Mouse (Mus musculus) gonadal fat pad, adult 2 months (tissue): ENCODE measurements around the gene Ulk3. TPM values are rescaled to one million over a fixed set of nuclear protein-coding genes. Genes with fewer than 3 reads are reported as not detected.

ENCODE experiments used
- DNase-seq: peaks from one replicate; pipeline ENCODE4 v3.0.0-alpha.2; 2012; ENCODE audit warnings: low read depth
- polyA plus RNA-seq: library from polyadenylated mRNA; depleted of rRNA; stranded (reverse); fragments of >200 nt; gene quantifications from 2 replicates; pipeline ENCODE4 v1.2.3, GENCODE M21; 2012

The Ulk3 gene
- polyA plus RNA-seq, 1 experiment = 47.9 TPM

DNA sequence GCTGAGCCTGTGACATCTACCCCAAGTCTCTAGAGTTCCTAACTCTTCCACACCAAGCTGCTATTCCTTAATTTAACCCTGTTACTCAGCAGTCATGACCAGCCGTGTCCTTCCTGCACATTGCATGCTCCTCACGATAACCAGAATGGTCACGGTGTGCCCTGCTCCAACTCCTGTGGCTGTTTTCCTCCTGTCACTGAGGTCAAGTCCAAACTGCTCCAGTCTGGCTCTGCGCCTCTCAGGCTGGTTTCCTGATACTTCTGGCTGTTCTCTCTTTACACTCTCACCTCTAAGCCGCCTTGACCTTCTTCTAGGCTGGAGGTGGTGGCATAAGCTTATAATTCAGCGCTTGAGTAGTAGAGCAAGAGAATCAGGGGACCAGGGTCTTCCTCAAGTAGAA, 20.8 kb upstream of the Ulk3 start:
- DNase-seq = no peak

DNA sequence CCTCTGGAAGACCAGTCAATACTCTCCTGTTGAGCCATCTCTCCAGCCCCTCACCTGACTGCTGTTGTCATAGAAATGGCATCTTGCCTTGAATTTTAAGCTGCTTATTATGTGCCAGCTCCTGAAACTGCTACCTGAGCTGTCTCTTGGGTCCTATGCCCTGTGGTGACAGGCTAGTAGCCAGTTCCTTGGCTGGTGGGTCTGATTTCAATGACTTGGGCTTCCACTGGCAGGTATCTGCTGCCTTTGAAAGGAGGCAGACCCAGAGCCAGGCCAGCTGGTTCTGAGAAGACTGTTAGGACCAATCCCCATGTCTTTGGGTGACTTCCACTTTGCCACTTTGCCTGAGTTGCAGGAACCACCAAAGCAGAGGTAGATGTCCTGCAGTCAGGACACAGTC, 14.9 kb upstream of the Ulk3 start:
- no peak for DNase-seq

DNA sequence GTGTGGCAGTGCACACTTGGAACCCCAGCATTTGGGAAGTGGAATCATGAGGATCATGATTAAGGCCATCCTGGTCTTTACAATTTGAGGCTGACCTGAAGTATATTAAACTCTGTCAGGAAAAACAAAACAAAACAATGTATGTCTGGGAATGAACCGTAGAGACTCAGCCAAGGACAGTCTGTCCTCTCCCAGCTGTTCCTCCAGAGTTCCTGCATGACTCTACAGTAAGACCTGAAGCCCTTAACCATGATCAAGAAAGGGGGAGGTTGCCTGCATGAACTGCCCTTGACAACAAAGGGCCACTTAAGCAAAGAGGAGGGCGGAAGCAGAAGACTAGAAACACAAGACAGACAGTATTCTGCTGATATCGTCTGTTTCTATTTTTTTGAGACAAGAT, 13.7 kb upstream of the Ulk3 start:
- no peak for DNase-seq

DNA sequence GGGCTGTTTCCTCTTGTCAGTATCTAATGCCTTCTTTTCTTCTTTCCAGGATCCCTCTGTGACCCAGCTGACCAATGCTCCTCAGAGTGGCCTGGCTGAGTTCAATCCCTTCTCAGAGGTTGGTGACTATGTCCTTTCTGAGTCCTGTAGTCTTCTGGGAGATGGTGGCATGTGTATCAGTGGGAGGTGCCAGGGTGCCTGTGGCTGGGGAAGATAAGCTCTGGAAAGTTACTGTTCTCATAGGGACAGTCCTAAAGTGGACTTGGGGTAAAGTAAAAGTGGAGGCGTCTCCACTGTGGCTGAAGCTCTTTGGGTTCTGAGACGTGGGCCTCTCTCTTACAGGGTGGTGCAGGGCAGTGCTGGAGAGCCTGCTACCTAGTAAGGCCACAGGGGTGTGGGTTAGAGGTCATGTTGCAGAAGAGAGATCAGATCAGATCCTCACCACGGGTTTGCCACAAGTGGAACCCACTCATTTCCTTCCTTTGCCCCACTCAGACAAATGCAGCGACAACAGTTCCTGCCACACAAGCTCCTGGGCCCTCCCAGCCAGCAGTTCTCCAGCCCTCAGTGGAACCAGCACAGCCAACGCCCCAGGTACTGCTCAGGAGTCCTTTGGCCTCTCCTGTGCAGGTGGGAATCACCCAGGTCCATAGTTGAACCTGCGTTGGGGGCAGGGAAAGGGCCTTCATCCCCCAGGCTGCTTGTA, 12.0 kb upstream of the Ulk3 start:
- DNase-seq = no peak

DNA sequence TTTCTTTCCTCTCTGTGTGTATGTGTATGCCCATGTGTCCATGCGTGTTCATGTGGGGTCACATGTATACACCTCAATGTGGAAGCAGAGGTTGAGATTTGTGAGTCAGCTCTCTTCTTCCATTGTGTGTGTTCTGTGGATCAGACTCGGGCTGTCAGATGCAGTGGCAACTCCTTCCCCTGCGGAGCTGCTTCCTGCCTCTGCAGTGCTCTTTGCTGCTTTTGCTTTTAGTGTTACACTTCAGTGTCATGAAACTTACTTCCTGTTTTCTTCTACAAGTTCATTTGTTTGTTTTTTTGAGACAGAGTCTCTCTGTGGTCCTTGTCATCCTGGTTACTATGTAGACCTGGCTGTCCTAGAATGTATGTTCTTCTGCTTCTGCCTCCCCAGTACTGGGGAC, 4.3 kb upstream of the Ulk3 start:
- no peak for DNase-seq

DNA sequence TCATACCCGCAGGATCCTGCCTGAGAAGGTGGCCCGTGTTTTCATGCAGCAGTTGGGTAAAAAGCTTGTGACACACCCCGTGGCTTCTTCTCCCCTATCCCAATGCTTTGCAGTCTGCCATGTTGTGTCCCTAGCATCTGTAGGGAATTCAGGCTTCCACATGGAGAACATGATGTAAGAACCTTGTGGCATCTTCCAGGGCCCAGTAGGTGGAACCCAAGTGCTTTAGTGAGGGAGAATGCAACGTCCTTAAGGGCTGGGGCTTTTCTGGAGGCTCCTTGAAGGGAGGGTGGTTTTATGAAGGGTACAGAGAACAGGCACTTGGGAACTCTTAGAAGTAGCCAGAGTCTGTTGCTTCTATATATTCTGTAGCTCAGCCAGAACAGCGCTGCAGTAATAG, 1.5 kb downstream of the Ulk3 start:
- no peak for DNase-seq

DNA sequence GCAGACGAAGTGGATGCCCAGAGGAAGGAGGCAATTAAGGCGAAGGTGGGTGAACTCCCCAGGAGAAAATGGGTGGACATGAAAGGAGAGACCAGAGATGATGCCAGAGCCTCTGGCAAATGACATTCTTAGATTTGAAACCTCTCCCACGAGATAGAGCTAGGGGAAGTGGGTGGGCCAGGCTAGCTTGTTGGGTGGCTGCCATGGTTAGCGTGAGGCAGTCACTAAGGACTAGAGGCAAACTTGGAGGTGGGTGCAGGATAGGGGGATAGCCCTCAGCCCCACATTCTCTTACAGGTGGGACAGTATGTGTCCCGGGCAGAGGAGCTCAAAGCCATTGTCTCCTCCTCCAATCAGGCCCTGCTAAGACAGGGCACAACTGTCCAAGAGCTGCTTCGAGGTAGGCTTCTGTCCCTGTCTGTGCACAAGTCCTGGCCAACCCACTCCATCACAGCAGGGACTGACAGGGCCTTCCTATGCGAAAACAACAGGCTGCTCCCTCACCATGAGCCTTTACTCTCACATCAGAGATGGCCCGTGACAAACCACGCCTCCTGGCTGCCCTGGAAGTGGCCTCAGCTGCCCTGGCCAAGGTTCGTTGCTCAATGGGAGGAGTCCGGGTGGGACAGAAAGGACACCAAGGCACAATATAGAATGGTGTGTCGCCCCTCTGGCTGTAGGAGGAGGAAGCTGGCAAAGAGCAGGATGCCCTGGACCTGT, 4.4 kb downstream of the Ulk3 start:
- DNase-seq = no peak

DNA sequence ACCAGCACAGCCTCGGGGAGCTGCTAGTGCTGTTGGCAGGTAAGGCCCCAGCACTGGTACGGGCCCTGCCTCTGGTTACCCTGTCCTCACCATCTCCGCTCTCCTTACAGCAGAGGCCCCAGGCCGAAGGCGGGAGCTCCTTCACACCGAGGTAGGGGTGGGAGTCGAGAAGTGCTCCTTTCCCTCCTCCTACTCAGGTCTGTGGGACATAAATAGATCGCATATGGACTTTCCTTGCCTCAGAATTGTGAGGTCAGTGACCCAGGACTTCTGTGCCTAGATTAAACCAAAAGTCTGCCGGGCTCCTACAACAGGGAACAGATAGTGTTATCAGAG, 4.9 kb downstream of the Ulk3 start:
- no peak for DNase-seq

DNA sequence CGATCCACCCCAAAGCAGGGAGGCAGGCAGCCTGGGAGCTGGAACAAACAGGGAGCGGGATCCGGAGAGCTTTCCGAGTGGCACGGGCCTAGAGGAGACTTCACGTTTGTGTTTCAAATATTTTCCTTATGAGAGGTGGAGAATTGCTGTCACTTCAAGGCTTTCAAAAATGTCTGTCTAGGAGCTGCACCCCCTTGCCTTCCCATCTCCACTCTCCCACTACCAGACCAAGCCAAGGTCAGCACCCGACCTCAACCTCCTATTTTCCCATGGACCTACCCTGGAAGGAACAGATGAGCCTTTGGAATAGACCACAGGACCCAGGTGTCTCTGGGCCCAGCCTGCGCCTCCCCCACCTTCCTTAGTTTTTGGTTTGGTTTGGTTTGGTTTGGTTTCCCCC, 8.0 kb downstream of the Ulk3 start:
- DNase-seq = no peak

DNA sequence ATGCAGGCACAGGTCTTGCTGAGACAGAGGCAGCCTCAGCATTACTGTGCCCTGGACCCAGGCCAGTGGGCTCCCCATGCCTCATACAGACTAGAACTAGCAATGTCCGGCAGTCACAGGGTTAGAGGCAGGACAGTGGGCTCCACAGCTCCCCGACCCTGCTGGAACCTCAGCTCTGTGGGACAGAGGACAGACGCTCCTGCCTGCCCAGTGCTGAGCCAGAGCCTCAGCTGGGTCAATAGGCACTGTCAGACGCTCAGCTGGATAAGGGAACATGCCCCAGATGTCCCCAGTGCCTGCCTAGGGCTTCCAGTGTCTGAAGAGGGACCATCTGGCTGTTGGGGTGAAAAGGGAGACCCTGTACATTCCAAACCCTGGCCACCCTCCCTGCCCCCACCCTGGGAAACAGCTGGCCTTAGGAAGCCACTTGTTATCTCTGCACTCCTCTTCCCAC, 8.7 kb downstream of the Ulk3 start:
- no peak for DNase-seq

DNA sequence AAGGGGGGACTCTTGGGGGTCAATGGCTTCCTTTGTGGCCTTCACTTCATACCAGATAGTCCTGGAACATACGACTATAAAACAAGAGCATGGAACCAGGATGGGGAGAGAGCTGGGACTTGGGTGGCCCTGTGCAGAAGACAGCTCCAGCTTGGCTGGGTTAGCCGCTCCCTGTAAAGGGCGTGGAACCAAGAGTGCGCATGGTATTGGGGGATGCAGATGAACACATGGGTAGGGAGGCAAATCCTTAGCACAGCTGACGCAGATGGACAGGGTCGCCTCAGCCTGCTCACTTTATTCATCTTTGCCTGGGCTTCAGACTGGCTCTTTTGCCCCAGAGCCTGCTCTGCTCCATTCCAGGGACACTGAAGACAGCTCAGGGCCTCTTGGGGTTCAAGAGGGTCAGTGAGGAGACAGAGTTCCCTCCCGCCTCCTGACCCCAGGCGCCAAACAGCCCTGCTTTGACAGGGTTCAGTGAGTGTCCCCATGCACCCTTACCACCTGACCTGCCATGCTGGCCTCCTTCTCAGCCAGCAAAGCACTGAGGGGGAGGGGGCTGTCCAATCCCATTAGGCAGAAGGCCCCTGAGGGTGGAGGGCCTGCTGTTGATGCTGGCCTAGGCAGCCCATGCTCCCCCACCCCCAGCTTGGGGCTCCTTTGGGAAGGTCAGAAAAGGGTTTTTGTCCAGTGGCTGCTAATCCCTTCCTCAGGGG, 9.8 kb downstream of the Ulk3 start:
- no peak for DNase-seq

DNA sequence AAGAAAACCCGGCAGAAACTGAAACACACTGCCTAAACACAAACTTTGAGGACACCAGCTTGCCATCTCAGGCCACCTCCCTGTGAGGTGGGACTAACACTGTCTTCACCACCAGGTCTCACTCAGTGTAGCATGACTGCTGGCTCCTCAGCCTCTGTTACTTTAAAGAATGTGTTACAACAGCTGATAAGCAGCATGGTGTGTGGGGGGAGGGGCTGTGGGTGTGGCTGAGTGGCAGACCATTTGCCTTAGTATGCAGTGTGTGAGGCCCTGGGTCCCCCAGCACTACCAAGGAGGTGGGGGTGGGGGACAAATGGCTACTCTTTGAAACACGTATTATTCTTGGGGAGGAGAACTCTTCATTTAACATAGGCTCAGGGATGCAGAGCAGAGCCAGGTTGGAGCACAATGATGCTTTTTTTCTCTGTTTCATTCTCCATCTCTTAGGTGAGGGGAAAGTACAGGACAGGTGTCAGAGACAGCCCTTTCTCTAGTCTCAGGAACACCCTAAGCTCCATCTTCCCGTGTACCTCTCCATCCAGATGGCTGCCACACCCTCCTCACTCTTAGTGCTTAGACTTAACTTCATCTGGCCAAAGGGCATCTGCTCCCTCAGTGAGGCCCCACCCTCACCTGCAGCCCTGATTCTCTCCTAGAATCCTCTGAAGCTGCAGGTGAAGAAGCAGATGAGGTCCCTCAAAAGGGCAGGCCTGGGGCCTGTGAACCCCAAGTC, 11.5 kb downstream of the Ulk3 start:
- no peak for DNase-seq

DNA sequence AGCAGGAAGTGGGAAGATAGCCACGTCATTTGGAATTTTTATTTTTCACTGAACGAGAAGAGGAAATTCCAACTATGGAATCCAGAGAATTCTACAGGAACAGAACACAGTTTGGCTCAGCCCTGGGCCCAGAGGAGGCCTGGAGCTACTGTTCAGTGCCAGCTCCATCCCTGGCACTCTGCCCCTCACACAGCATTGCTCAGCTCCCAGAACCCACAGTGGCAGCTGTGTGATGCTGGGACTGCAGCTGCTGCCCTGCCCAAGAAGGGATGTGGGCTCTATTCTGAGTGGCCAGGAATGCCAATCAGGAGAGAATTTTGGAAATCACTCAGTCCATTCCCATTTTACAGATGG, 12.1 kb downstream of the Ulk3 start:
- no peak for DNase-seq

DNA sequence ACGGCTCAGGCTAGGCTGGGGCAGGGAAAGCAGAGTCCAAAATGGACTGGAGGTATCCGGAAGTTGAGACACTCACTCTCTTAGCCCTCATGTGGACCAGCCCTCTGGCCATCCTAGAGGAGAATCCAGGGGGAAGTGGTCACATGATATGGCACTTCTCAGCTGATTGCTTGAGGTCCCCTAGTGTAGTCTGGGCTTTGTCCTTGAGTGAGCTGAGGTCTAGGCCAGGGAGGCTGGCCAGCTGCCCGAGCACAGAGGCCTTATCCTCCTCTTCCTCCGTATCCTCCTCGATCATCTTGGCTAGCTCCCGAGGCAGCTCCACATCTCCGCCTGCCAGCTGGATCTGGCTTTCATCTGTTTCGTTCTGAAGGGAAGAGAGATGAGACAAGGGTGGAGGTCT, 12.8 kb downstream of the Ulk3 start:
- DNase-seq = no peak

DNA sequence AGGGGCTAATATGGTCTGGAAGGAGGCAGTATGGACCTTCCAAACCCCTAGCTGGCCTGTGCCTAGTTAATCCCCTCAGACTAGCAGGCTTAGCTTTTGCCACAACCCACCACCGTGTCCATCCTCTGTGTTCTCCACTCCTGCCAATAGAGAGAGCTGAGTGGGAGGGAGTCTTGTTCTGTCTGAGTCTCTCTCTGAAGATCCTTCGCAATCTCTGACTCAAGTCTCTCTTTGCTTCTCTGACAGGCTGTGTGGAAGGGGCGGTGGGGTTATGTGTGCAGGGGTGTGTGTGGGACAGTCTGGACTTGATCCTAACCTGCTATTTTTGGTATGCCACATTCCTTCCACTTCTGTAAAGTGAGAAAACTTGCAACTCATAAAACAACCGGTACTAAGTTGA, 15.6 kb downstream of the Ulk3 start:
- DNase-seq = no peak

DNA sequence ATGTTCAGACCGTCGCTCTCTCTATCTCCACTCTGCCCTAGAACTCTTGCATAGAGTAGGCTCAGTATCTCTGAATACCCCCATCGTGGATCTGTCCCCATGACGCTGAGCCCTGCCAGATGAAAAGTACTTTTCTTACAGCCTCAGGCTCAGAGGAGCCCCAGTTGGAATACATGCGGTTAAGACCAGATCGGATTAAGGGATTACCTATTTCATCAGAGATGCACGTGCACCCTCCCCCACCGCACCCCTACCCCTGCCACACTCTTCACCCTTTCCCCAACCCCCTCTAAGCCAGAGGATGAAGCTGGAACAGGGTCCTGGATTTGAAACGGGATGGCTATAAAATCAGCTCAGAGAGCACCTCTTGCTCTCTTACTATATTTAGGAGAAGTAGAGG, 16.3 kb downstream of the Ulk3 start:
- DNase-seq = no peak

DNA sequence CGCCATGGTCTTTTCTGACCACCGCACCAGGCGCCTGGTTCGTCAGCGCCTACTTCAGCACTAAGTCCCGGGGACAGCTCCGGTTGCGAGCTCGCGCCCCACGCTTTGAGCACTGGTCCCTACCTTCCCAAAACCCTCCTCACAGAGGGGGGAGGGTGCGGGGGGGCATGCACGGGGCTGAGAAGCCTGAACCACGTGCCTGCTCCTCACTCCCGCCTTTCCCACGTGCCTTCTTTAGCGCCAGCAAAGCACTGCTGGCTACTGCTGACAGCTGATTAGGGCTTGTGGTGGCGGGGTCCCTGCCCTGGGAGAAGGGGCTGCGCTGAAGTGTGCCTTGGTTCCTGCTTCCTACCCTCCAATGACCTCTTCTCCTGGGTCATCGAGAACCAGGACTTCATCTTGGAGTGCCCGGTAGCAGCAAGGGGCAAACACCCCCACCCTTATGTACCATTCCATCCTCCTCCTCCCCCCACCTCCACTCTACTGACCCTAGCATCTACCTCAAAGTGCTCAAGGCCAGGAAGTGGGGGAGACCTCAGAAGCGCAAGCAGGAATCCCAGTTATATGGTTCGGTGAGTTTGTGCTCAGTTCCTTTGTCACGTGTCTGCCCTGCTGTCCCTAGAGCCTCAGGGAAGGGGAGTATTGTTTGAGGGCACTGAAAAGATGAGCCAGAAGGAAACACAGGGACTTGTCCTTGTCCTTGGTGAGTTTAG, 17.0 kb downstream of the Ulk3 start, which contains the start of gene Cplx3:
Cplx3 (minus strand) TSS at position 143 of the 713 bp plus-strand sequence.
- no peak for DNase-seq

DNA sequence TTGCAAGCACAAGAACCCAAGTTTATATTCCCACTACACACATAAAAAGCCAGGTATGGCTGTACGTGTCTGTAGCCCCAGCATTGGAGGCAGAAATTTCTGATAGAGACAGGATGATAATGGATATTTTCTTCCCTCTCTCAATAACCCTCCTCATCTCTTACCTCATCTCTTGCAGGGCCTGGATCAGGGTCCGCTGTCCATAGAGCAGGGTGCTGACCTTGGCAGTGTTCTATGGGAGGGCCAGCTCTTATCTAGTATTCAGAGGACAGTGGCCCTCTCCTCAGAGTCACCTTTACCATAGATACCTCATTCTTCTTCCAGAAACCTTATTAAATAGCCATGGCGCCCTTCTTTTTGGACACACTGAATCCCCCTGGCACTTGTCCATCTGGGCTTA, 20.6 kb downstream of the Ulk3 start:
- DNase-seq = no peak

DNA sequence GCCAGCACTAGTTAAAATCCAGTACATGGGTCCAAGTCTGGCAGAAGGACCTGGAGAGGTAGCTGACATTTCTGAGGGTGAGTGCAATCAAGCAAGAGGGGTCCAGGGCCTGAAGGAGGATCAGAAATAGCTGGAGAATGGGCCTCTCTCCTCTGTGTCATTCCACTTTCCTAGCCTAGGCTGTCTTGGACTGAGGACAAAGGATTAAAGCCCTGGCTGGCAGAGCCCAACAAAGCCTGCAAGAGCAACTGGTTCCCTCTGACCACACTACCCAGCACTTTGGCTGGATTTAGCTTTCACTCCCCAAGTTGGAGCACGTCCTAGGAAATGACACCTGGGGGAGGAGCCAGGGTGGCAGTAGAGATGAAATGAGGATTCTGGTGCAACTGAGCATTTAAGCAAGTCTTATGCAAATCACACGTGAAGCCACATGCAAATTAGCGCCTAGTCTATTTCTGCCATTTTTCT, 21.1 kb downstream of the Ulk3 start:
- peak; percentile 97 for DNase-seq

DNA sequence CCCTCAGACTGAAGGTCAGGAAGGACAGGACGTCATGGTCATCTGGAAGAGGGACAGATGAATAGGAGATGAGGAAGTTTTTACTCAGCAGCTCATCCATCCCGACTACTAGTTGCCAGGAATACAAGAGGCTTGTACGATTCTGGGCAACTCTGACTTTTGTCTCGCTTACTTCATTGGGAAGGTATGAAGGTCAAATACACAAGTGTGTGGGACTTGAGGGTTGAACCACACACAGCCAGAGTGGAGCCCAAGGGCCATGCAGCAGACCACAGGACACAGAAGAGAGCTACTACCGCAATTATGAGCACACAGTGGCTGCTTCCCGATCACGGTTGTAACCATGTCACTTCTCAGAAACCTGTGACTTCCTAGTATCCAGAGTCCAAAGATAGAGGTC, 23.3 kb downstream of the Ulk3 start:
- DNase-seq = no peak

DNA sequence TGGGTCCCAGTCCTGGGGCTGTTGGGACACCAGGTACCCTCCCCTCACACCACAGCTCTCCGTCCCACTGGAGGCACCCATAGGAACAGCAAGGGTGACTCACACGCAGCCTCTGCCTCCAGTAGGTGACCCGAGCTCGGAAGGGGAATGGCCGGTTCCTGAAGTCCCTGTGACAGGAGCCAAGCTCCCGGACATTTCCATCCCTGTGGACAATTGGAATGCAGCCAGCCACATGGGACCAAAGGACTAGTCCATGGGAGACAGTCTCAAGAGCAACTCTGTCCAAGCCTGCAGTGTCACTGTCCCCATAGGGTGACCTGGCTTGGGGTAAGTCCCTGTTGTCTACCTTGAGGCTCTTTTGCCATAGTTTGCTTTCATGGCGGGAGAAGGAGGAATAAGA, 24.7 kb downstream of the Ulk3 start:
- peak; percentile 26 for DNase-seq

DNA sequence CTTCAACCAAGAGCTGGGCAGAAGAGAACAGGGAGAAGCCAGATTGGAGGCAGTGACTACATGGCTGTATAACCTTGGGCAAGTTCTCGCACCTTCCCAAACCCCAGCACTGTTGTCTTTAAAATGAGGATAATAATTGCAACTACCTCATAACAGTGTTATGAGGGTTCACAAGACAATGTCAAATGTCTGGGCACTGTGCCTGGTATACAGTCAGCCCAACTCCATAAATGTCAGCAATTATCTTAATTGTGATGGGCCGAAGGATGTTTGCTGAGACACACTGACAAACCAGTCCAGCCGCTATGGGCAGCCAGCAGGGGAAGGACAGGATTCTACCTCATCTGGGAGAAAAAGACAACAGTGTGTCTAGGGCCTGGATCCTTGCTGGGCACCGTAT, 25.5 kb downstream of the Ulk3 start:
- DNase-seq = peak; percentile 69
